Mouse (Mus musculus): ENCODE data around the gene Fam171b.
A peak's percentile ranks its signal among the peaks of the same experiment; 100 is the strongest.

Fam171b gene

DNA sequence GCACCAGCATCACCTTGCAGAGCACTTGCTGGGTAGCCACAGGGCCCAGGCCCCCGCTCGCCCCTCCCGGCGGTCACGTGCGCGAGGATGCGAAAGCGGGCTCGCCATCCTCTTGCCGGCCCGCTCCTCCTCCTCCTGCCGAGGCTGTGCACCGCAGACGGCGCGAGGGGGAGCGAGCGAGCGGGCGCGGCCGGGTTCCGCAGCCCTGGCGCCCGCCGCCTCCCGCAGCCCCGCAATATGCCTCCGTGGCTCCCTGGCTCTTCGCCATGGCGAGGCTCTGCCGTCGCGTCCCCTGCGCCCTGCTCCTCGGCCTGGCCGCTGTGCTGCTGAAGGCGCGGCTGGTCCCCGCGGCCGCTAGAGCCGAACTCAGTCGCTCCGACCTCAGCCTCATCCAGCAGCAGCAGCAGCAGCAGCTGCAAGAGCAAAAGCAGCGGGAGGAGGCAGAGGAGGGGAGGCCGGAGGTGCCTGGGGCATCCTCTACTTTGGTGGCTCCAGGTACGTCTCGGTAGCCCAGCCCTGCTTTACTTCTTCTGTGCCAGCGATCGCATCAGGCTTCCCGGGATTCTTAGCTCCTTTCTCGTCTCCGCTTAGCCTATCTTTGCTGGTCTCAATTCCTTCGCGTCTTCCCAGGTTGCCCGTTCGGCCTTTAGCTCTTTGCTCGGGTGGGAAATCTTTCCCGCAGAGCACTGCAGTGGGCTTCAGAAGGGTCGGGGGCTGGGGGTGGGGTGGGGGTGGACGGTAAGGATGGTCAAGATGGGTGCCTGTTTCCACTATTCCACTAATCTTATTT is at the start of gene Fam171b:
Fam171b (plus strand) TSS at position 154 of the 790 bp plus-strand sequence.
- peak; percentile 63 for DNase-seq (ENCODE audit: low read depth, low spot score)

DNA sequence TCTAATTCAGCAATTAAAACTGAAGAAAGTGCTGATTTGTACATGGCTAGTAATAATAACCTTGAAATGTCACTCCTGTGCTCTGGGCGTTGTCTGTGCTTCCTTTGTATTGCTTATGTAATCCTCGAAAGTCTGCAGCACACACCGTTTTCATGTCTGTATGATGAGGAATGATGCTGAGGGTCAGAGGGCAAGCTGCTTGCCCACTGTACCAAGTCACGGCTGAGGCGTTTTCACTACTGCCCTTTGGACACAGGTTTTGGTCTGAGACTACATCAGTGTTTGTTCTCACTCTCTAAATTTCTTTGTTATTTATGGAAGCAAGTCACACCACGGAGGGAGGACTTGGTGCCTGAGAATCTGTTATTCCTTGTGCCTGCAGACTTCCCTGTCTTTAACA is 46.4 kb upstream of the Fam171b start:
- no peak for DNase-seq (ENCODE audit: low read depth, low spot score)

DNA sequence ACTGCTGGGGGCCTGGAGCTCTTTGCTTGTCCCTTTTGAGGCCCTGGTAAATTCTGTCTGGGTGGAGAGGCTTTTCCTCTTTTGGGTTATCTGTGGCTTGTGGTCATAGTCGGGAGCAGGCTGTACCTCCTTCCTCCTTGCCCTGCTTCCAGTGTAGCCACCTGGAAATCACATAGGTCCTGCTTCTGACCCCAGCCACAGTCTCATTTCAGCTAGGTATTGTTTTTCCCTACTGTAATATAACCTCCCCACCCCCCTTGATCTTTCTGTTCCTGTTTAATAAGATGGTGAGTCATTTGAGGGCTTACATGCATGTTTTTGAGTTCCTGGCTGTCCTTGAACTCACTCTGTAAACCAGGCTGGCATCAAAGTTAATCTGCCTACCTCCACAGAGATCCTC is 45.6 kb upstream of the Fam171b start:
- no peak for DNase-seq (ENCODE audit: low read depth, low spot score)

DNA sequence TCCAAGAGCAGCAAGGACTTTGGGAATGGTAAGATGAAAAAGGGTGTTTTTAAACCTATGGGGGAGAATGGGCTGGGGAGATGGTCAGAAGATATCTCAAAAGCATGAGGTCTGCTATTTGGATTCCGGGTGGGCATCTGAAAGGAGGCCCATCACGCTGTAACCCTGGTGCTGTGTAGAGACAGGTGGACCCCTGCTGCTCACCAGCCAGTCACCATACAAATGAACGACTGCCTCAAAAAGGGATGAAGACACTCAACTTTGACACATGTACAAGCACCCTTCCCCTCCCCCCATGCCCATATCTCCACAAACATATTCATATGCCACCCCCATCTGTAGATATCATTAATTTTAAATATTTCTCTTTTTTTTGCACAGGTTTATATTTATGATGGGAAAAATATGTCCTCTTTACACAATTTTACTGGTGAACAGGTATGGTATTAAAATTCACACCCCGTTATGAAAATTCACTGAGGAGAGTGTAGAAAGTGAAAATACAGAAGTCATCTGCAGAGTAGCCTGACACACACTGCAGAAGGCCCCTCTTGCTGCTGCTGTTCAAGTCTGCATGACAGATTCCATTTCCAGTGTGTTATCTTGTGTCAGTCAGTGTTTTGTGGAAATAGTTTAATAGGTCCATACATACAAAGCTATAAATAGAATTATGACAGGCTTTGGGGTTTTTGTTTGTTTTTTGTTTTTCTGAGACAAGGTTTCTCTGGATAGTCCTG is 44.0 kb upstream of the Fam171b start:
- no peak for DNase-seq (ENCODE audit: low read depth, low spot score)

DNA sequence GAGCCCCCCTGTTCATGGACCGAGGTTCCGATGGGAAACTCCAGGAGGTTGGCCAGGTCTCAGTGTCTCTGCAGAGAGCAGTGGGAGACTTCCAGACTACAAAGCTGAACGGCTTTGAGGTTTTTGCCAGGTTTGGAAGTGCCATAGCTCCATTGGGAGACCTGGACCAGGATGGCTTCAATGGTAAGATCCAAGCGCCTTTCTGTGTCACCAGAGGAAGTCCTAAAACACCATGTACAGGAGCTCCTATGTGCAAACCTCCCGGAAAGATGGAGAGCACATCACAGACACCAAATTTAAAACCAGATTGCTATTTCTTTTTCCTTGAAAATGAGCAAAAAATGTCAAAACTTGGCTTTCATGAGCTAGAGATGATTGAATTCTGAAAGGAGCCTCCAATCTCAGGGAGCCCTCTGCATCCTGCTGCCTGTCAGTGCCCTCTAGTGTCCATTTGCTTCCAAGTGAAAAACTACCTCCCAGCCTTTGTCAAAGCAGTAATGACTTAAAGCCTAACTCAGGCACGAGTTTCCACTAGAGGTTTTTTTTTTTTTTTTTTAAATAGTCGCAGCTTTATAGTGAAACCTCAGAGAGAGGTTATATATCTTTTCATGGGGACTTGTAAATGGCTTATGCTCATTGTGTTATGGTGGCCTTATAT is 41.2 kb upstream of the Fam171b start:
- no peak for DNase-seq (ENCODE audit: low read depth, low spot score)

DNA sequence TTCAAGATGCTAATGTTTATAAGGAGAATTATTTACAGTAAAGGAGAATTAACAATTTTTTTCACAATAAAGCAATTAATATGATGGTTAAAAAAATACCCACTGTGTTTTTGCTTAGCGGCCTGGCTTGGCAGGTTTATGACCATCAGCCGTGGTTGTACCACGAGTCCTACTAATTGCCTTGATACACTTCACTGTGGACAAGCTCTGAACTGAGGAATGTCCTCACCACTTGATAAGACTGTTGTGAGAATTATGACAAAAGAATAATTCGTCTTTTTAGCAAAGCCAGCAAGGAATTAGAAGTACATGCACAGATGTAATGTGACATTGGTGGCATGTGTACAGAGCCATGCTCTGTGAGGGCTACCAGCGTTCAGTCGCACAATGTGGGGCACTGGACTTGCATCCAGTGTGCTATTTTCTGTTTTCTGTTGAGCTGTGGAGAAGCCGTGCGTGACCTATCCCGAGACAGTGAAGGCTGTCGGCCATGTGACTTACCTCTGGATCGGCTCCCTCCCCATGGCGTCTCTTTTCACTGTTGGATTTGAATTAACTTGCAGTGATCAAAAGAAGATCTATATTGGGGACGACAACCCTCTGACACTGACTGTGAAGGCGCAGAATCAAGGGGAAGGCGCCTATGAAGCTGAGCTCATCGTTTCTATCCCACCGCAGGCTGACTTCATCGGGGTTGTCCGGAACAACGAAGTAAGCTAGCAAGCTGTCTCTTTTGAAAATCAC is 20.9 kb upstream of the Fam171b start:
- no peak for DNase-seq (ENCODE audit: low read depth, low spot score)

DNA sequence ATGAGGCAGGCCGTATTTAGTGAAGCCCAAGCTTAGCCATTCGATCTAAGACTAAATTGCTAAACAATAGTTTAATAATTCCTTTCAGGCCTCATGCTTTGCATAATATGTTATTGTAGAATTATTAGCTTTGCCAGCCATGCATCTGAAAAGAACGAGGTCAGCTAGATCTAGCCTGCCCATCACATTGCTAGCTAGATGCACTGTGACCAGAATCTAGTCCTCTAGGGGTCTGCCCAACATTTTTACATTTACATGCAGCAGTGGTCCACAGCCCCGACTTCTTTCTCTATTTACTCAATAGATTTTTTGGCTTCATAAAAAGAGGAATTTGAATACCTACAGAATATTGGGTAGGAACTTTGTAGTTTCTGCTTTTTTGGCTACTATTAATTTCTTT is 20.3 kb upstream of the Fam171b start:
- DNase-seq (ENCODE audit: low read depth, low spot score) = no peak

DNA sequence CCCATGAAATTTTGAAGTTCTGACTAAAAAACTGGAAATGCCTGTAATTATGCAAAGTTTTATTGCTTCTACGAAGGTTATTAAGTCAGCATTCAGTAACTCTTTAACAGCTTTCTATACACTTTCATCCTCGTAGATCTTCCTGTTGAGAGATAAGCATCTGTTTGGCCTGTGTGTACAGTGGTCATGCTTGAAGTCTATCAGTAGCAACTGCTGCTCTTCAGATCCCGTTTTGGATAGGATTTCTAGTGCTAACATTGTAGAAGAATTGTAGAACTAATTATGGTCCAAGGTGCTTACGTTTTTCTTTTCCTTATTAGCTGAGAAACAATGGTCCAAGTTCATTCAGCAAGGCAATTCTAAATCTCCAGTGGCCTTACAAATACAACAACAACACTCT is 16.7 kb upstream of the Fam171b start:
- no peak for DNase-seq (ENCODE audit: low read depth, low spot score)

DNA sequence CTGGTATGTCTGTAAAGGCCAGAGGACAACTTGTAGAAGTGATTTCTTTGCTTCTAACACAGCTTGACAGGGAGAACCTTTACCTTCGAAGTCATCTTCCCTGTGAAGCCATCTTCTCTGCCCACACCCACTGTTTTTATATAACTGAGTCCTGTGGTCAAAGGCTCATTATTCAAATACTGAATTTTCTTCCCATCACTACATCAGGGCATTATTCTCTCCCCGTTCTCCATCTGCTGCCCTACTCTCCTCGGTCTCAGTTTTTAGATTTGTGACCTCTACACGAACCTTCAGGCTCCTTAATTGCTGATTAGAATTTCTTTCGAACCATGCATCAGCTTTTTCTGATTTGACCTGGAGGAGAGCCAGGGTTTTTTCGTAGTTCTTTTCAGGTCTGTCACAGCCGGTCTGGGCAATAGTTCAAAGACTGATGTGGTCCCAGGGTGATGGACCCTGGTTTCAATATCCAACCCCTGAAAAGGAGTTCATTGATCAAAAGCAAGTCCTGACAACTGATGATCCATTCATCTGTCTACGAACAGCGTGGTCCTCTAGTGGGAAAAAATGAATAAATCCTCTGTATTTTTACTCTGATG is 14.4 kb upstream of the Fam171b start:
- no peak for DNase-seq (ENCODE audit: low read depth, low spot score)

DNA sequence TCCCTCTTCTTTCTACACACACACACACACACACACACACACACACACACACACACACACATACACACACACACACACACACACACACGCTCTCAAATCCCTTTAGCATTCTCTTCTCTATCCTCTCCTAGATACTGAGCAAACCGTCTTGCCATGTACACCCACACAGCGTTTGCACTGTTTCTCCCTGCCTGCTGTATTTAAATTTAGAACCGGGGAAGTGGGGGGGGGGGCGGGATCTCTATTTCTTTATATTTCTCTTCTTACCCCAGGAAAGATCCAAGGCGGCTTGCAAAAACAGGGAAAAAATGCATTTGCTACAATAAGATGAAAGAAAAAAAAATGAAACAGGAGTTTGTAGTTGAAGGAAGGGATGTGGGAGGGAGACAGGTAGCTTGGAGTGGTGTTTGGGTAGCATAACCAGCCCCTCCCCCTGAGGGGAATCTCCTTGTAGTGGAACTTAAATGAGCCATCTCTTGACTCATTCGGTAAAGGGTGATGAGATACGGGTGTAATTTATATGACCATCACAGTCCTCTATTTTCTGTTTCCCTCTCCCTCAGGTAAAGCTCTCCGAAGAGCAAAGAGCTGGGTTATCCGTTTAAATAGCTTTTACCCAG is 947 bp downstream of the Fam171b start:
- no peak for DNase-seq (ENCODE audit: low read depth, low spot score)

DNA sequence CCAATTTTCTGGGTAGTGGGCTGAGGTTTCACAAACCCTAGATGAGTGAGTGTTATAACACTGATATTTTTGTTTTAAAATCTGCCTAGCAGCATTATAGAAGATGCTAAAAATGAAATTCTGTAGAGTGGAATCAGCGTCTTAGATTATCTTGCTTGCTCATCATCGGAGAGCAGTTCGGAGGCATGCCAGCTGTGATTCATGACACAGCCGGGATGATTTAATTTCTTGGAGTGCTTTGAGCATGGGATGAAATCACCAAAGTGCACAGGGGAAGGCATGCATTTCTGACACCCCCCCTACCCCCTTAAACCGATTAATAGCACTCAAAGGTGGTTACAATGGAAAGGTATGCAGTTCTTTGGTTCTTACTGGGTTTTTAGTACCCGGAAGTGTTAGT is 1.6 kb downstream of the Fam171b start:
- DNase-seq (ENCODE audit: low read depth, low spot score) = no peak

DNA sequence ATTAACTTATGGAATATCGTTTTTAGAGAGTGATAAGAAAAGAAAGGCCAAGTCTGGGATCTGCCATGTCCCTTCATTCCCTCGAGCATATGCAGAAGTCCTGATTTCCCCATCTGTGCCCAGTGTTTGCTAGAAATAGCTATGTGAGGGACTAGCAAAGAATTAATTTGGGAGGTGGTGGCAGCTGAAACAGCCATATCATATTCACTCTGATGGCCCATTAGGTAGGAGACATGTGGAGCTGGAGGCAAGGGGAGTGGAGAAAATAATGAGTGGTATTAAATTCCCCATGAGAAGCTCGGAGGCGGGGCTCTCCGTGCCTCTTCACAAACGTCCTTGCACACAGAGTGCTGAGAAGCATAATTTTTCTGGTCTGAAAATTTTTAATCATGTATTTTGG is 3.7 kb downstream of the Fam171b start:
- no peak for DNase-seq (ENCODE audit: low read depth, low spot score)

DNA sequence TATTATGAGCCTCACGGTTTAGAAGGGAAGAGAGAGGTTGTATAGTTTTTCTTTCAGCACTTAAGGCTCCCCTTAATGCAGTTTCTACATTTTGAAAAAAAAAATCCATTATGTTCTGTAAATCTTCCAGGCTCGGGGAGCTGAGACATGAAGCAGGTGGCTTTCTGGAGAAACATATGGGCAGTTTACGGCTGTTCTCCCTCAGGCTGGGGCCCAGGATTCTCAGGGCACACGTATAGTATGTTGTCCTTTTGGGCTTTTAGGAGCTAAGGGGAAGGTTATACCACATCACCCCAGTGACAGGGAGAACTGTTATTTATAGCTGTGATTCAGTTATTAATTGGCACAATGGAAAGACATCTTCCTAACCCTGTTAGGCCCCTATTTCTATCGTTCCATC is 12.7 kb downstream of the Fam171b start:
- DNase-seq (ENCODE audit: low read depth, low spot score) = no peak

DNA sequence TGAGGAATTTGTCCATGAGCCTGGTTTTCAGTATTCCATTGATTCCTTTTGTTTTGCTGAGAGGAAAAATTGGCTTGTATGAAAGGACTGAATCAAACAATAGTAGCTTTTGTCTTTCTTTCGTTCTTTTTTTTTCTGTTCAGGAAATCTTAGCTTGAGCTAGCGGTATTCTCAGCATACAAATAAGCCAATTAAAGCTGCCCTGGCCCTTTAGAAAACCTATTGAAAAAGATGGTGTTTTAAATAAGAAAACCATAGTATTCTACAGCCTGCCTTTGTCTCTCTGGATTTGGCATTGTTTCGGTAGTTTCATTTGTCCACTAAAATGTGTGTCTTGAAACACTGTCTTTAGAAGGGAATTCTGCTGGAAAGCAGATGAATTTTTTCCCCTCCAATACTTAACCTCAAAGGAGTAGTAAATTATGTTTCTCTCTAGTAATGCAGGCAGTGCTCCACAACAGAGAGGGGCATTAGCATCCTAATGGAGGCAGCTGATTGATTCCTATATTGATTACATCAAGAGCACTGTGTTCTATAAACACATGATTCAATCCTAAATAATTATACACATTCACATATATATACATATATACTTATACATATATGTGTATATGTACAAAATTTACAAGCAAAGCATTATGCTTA is 16.6 kb downstream of the Fam171b start:
- DNase-seq (ENCODE audit: low read depth, low spot score) = no peak

DNA sequence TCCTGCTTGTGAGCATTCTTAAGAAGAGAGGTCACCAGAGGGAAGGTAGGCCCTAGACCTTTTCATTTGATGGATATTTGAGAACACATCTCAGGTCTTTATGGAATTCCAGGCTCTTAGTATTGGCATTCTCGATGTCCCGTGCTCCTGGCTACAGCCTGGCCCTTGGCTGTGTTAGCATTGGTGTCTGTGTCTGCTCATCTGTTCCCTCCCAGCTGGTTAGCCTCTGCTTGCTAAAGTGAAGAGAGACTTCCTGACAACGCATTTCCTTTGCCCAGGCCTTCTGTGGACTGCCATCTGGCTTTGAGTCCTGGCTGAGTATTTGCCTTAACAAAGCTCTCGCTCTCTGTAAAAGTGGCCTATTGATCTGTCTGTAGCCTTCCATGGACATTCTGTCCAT is 20.5 kb downstream of the Fam171b start:
- no peak for DNase-seq (ENCODE audit: low read depth, low spot score)

DNA sequence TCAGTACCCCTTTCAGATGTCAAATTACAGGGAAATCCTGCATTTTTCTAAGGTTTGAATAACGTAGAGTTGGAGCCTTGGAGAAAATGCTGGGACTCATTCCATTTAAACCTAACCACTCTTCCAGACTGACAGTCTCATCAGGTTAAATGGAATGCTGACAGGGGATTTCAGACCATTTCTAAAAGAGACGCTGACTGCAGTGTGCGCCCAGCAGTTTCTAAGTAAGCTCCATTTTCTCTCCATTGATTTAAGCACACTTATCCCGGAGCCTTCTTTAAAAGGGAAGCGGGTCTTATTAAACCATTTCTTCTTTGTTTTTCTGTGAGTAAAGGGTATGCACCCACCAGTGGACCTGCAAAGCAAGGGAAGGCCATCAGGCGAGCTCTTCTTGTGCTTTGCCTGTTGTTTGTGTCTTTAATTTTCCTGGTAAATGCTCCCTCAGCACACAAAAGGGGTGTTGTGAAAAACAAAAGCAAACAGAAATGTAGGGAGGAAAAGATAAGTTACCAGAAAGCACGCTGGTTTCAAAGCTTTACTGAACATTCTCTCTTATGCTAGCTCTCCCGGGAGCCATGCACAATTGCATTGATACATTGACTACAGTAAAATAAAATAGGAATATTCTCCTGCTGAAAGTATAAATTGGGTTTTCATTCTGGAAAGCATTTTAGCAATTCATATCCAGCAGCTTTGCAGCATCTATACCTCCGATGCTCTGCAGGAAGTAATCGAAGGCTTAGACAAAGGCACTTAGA is 23.1 kb downstream of the Fam171b start:
- no peak for DNase-seq (ENCODE audit: low read depth, low spot score)

DNA sequence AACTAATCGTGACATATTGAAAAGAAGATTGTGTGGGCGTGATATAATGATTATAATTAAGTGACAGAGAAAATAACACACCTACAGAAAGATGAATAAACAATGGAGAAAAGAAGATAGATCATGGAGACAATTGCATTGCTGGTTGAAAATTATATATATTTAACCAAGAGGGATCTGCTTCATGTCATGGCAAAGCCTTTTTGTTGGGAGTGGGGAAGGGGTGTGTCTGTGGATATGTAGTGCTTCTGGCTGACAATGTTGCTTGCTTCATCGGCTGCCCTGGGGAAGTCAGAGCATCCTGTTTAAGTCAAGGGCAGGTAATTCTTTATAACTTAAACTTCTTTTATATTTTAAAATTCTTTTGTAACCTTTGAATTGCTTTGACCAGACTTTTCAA is 36.1 kb downstream of the Fam171b start:
- no peak for DNase-seq (ENCODE audit: low read depth, low spot score)

DNA sequence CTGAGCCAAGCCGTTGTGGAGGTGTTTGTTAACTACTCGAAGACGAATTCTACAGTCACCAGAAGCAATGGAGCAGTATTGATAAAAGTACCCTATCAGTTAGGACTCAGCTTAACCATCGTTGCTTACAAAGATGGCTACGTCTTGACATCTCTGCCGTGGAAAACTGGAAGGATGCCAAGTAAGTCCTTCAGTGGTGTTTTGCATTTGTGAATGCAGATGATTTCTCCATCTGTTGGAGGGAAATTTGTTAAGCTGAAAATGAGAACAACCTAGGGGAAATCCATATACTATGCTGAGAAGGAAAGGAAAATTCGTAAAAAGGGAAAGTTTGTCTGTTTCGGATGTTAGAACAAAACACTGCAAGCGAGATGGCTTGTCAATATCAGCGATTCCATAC is 41.0 kb downstream of the Fam171b start:
- no peak for DNase-seq (ENCODE audit: low read depth, low spot score)

DNA sequence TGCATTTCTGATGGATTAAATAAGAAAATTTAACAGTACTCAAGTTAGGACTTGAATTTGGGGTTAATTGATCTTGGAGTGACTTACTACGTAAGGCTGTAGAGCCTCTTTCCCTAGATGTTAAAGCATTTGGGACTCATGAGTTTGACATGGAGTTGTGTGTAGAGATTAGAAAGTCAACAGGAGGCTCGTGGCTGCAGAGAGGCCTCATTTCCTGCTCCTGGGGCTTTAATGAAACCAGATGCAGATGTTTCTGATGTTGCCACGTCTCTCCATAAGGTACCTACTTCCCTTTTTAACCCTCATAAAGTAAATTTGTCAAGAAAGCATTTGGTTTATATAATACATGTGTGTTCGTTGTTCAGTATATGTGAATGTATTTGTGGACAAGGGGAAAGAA is 43.8 kb downstream of the Fam171b start:
- no peak for DNase-seq (ENCODE audit: low read depth, low spot score)

DNA sequence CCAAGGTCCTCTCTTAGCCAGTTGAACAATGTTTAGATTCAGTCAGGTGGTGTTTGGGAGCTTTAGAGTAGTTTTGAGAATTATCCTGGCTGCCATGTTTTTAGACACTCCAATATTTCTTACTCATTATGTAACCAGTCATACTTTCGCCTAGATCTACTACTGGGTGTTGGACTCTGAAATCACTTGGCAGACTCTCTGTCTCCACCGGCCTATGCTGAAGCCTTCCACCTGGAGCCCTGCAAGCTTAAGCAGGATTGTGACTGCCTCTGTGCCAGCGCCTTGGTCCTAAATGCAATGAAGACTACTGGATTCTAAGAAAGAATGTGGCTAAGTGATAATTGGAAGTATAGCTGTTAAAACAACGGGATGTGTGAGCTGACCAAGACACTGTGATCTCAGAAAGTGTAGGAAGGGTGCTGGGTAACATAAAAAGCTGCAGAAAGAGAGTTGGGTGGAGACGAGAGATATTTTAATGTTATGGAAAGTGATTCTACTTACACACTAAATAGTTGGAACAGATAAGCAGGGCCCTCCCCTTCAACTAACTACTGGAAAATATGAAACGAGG is 71.5 kb downstream of the Fam171b start:
- DNase-seq (ENCODE audit: low read depth, low spot score) = no peak
